Mouse (Mus musculus): ENCODE results near the gene Plekhg5.

DNA sequence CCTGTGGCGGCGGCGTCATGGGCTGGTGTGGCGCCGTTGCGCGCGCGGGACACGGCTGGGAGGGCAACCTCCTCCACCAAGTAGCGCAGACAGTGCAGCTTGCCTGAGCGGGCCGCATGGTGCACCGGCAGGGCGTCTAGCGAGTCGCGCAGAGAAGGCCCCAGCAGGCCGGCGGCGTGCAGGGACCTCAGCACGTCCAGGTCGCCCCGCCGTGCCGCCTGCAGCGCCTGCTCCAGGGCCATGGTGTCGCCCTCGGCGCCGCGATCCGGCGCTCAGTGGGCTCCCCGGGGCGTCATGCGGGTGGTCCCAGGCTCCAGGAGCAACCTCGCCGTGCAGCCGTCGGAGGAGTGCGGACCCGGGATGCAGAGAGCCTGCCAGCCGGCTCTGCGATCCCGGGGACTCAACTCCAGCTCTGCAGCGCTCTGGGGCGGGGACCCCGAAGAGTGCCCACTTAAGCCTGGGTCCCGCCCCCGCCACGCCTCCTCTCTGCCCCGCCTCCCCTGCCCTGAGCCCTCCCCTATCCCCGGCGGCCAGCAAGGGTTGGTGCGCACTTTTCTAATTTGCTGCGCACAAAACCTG lies 79.8 kb downstream of the Plekhg5 start, which contains the start of gene Espn:
- no peak for TF ChIP-seq CTCF (IDR thresholded peaks at IDR 0.05)
- TF ChIP-seq POLR2A (IDR thresholded peaks at IDR 0.05; ENCODE audit: insufficient read depth, low read depth, low read length) = no peak
- no peak for TF ChIP-seq EP300 (IDR thresholded peaks at IDR 0.05; ENCODE audit: insufficient read depth, low read depth, low read length)
